Mouse (Mus musculus) embryonic fibroblast, embryonic 13.5 days (primary cell): ENCODE results near the gene Rpl21.

ENCODE experiments used
- CTCF ChIP-seq: IDR thresholded peaks from 2 replicates; pipeline ENCODE4 v1.5.1; 2011; ENCODE audit warnings: mild to moderate bottlenecking, control low read depth, low read length, moderate library complexity, borderline replicate concordance; ENCODE audit not compliant: insufficient read depth
- POLR2A ChIP-seq: IDR thresholded peaks from 2 replicates; pipeline ENCODE4 v1.6.1; 2011; ENCODE audit warnings: low read depth, mild to moderate bottlenecking, control low read depth, low read length, moderate library complexity

GRCm38 (mm10) chr5:146837967-146838720 lies 5.5 kb downstream of the Rpl21 start:
- TF ChIP-seq CTCF (no peak), POLR2A (no peak)
